Mouse (Mus musculus): ENCODE results near the gene Tmem168.

The Tmem168 gene

DNA sequence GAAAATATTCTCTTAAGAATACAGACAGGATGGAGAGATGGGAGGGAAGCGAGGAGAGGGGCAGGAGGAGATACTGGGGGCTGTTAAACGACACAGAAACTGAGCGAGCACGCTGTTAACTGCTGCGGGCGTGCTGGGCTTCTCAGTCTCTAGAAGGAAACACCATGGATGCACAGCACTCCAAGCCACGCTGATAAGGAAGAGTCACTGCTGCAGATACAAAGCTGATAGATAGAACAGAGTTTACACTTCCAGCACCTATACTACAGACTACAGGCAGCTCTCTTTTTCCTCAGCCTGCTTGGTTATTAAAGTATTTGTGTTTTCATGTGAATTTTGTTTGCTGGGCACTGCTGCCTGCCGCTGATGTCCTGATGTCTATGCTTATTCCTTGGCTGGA, 21.7 kb downstream of the Tmem168 start:
- no peak for DNase-seq (ENCODE audit: low read depth)

DNA sequence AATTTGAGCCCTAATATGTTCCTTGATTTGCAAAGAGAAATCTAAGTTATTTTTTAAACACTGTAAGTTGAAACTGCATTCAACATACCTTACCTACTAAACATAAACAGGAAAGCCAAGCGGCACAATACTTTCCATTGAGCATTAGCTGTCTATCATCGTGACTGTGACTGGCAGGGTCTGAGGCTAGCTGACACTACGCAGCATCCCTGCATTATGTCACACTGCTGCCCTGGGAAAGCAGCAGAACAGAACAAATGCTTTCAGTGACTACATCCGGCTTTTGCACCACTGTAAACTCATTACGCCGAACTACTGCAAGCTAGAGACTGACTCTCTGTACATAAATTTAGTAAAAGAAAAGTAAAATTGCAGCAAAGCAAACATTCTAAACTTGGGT, 23.1 kb downstream of the Tmem168 start:
- DNase-seq (ENCODE audit: low read depth) = no peak

DNA sequence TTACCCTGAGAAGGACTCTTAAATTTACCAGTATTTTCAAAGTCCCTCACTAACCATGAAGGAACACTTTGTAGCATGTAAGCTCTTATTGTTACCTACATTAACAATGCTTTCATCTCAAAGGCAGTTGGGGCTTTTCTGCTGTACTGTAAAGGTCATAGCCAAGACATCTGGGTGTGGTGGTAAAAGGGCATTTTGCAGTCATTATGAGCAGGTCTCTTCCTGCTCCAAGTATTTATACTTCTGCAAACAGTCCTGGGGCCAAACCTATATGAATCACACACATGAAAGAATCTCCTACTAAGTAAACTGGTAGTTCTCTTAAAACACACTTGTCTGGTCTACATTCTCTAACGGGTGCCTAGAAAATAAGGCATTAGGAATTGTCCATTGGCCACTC, 25.8 kb downstream of the Tmem168 start:
- DNase-seq (ENCODE audit: low read depth) = no peak

DNA sequence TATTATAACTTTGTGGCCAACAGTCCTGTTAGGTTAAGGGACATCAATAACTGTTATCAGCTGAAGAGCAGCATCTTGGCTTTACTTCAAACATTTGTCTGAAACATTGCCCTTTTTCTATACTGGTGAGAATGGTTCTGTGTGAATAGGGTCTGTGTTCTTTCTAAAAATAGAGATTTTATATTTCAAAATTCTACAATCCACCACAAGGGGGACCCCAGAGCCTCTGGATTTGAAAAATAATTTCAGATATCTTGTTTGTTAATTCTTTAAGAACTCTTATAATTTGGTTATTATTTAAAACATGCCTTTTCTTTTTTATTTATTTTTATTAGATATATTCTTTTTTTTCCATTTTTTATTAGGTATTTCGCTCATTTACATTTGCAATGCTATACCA, 42.2 kb downstream of the Tmem168 start:
- no peak for DNase-seq (ENCODE audit: low read depth)

DNA sequence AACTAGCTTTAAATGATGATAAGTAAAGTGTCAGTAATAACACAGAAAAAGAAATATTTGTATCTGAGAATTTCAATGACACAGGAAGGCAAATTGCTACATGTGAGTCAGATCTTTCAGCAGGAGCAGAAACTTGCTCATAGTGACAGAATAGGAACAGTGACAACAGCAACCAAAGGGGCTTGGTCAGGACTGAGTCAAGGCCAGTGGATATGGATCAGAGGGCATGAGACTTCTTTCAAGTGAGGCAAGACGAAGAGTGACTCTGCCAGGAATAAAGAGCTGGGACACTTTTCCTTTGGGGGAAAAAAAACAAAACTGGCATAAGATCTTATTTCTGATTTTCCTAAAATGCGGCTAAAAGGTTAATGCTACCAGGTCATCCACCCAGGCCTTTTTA, 52.6 kb downstream of the Tmem168 start:
- no peak for DNase-seq (ENCODE audit: low read depth)

DNA sequence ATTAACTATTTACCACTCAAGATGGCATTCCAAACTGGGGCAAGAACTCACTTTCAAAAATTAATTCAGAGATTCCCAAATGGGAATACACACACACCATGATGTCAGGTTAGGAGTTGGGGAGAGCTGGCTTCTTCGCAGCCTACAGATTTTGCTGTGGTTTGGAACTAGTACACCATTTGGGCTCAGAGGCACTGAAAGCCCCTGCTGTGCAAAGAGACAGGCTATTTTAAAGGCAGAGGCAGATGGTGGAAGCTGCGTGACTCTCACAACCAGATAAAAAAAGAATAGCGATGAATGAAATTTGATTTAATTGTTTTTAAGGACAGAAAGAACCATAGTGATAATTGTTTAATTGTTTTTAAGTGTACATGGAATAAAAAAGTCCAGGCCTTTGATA, 66.1 kb downstream of the Tmem168 start:
- no peak for DNase-seq (ENCODE audit: low read depth)

DNA sequence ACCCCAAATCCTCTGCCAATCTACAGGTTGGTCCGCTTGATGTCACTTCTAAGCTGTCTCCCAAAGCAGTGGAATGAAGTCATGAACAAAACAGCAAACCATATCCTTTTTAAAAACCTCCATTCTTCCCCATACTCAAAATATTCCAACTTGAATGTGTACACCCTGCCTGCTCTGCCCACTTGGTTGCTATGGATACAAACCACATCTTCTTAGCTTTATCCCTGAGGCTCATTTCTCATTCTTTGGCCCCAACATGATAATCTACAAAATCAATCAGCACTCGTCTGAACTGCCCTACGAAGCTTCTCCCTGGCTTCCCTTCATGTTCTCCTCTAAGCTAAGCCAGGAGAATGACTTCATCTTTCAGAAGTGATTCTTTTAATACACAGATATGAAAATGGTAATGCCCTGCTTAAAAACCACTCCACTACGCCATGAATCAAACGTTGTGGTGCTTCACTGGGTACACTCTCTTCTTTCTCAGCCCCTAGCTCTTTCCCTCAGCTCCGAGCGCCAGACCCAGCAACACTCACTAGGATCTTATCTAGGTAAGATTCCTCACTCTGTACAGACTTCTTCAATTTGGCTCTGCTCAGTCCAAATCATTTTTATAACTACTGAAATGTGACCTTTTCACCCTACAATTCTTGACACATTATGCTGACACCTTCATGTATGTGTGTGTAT, 70.5 kb downstream of the Tmem168 start:
- no peak for DNase-seq (ENCODE audit: low read depth)

Measured in c-Kit-positive CD71-positive TER-119-negative erythroid progenitor cells, embryonic 14.5 days (primary cell).